Mouse (Mus musculus) limb, embryonic 14.5 days (tissue): ENCODE measurements around the gene Pomp. TPM values are rescaled to one million over a fixed set of nuclear protein-coding genes. Genes with fewer than 3 reads are reported as not detected.
A peak's percentile ranks its signal among the peaks of the same experiment; 100 is the strongest.

Experiments
- ATAC-seq: fragments of 200-750 bp; cut with Nextera tagmentation; 2 replicates; pipeline ENCODE4 v1.8.0; 2017; ENCODE audit warnings: low read depth, moderate number of reproducible peaks, moderate TSS enrichment; ENCODE audit not compliant: low FRiP score
- DNase-seq: peaks from one replicate; pipeline ENCODE4 v3.0.0-alpha.2; 2015; ENCODE audit warnings: low spot score
- H3K27ac ChIP-seq: fragments of 300-500 bp; sonication (generic); replicated peaks from 2 replicates; pipeline ENCODE4 v1.5.1; 2014; ENCODE audit warnings: low read depth, mild to moderate bottlenecking, low read length, moderate library complexity, mixed read lengths
- H3K27me3 ChIP-seq: fragments of 300-500 bp; sonication (generic); 2 replicates; pipeline ENCODE4 v1.6.1; 2014; ENCODE audit warnings: low read length, mixed read lengths; ENCODE audit not compliant: control insufficient read depth, insufficient read depth
- H3K36me3 ChIP-seq: fragments of 300-500 bp; sonication (generic); 2 replicates; pipeline ENCODE4 v1.6.1; 2014; ENCODE audit warnings: mild to moderate bottlenecking, low read length, moderate library complexity, mixed read lengths; ENCODE audit not compliant: control insufficient read depth, insufficient read depth
- H3K4me1 ChIP-seq: fragments of 300-500 bp; sonication (generic); 2 replicates; pipeline ENCODE4 v1.6.1; 2014; ENCODE audit warnings: antibody characterized with exemption, low read length, mixed read lengths; ENCODE audit not compliant: control insufficient read depth, insufficient read depth
- H3K4me2 ChIP-seq: fragments of 300-500 bp; sonication (generic); replicated peaks from 2 replicates; pipeline ENCODE4 v1.6.1; 2014; ENCODE audit warnings: low read depth, mild to moderate bottlenecking, low read length, moderate library complexity; ENCODE audit not compliant: severe bottlenecking
- H3K4me3 ChIP-seq: fragments of 300-500 bp; sonication (generic); replicated peaks from 2 replicates; pipeline ENCODE4 v1.5.1; 2014; ENCODE audit warnings: low read length
- H3K9ac ChIP-seq: fragments of 300-500 bp; sonication (generic); 2 replicates; pipeline ENCODE4 v1.6.1; 2014; ENCODE audit warnings: mild to moderate bottlenecking, low read depth, low read length, moderate library complexity; ENCODE audit not compliant: severe bottlenecking
- H3K9me3 ChIP-seq: fragments of 300-500 bp; sonication (generic); 2 replicates; pipeline ENCODE4 v1.6.1; 2016; ENCODE audit warnings: low read length; ENCODE audit not compliant: control insufficient read depth
- POLR2A ChIP-seq: fragments of 200-500 bp; IDR thresholded peaks from 2 replicates; pipeline ENCODE4 v1.8.0; 2012; ENCODE audit warnings: inconsistent platforms, mild to moderate bottlenecking, moderate library complexity, borderline replicate concordance; ENCODE audit not compliant: insufficient read depth, insufficient read length; ENCODE audit errors: extremely low read depth
- WGBS: fragments of 180-500 bp; shearing (Covaris S2); extraction: QIAGEN DNeasy Blood & Tissue Kit; methylation state at CpG from one replicate; pipeline ENCODE4 v1.1.7; 2014; 5-methylcytosine and 5-hydroxymethylcytosine counted together
- polyA plus RNA-seq, 2 experiments: library from polyadenylated mRNA; depleted of rRNA in 1 of 2; stranded (reverse) in 1 of 2; unstranded in 1 of 2; fragments of >200 nt; fragmentation: Nextera tagmentation in 1 of 2; extraction: Ambion mirVana in 1 of 2; gene quantifications; 2 replicates each; pipeline versions ENCODE4 v1.2.1 to v1.2.3; 2012 to 2014

The Pomp gene
- polyA plus RNA-seq, 2 experiments = 270 to 484 TPM

DNA sequence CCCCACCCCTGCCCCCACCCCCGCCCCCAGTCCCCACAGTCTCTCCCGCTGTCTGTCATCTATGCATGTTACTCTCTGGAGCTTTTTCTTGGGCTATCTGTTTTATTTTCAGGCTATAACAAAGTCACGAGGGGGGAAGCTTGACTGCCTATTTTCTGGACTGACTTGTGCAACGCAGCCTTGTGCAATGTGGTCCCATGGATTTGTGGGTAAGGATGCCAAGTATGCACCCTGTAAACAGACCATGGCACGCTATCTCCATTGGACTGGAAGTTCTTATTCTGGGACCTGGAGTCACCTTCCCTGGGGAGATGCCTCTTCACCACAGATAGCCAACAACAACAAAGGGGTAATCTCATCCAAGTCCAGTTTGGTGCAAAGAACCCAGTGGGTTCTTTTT lies 51.5 kb downstream of the Pomp start:
- ATAC-seq (no peak), DNase-seq (no peak)
- no peak overlapping the region for H3K4me3 ChIP-seq
- H3K27ac ChIP-seq = no peak overlapping the region
- no peaks in the 10 kb centered on the region for H3K27me3 ChIP-seq
- 0 out of 2 replicates have a peak, but pooled peaks cover 4% of the 10 kb centered on the region for H3K4me1 ChIP-seq
- no peaks in the 10 kb centered on the region for H3K9me3 ChIP-seq
- no peaks in the 10 kb centered on the region for H3K36me3 ChIP-seq
- H3K4me2 ChIP-seq = no peak overlapping the region
- H3K9ac ChIP-seq = no peak overlapping the region
- no peak for TF ChIP-seq POLR2A
- 84% methylated on average over 4 of the region's 5 CpGs for WGBS

DNA sequence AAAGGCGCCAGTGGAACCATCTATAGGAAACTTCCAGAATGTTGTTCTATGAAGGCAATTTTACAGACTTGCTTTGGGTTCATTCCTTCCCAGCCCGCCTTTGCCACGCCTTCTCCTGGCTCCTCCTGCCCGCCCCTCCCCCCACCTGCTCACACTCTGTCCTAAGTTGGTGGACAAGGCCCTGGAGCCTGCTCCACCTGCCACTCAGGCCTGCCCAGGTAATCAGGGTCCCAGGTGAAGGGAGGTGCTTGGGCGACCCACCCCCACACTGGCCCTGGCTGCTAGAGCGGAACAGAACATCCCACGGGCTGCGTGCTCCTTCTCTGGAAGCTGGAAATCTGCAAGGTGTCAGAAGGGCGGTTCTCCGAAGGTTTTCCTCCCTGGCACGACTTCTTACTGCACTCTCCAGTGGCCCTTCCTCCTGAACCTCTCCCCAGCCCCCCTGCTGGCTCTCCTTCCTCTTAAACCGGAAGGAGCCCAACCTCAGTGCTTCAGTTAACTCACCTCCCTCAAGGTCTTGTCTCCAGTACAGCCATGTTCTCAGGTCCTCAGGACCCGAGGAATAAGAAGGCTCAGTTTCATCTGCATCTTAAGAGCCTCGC lies 53.1 kb downstream of the Pomp start:
- H3K36me3 ChIP-seq = no peaks in the 10 kb centered on the region
- TF ChIP-seq POLR2A = no peak
- H3K4me3 ChIP-seq = no peak overlapping the region
- DNase-seq = no peak
- H3K4me2 ChIP-seq = 0 out of 2 replicates have a peak overlapping the region, but pooled peaks have one; percentile 16
- no peaks in the 10 kb centered on the region for H3K9me3 ChIP-seq
- ATAC-seq = no peak
- WGBS = 27% methylated on average over 14 of the region's 14 CpGs
- no peak overlapping the region for H3K9ac ChIP-seq
- 0 out of 2 replicates have a peak, but pooled peaks cover 4% of the 10 kb centered on the region for H3K4me1 ChIP-seq
- H3K27me3 ChIP-seq = no peaks in the 10 kb centered on the region
- no peak overlapping the region for H3K27ac ChIP-seq

DNA sequence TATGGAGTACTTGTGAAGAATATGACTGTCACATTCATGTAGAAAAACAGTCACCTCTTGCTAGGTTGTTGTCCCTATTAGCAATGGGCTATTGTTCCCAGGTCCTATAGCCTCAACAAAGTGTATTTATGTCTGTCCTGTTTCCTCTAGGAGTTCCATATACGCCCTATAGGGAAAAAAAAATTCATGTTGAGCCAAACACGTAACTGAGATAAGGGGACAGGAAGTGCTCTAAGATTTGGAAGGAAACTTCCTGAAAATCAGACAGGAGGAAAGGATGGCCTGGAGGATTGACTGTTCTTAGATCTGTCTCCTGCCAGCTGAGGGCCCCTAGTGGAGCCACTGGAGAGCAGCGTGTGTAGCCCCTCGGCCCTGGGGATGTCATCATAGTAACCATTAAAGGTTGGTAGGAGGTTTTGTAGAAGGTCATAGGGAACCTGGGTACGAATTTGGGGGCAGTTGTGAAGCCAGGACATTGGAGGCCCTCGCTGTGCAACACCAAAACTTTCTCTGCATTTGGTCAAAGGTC lies 54.8 kb downstream of the Pomp start:
- Histone ChIP-seq H3K36me3 (no peaks in the 10 kb centered on the region), H3K9ac (no peak overlapping the region), H3K4me3 (no peak overlapping the region), H3K4me2 (no peak overlapping the region), H3K27me3 (no peaks in the 10 kb centered on the region), H3K4me1 (0 out of 2 replicates have a peak, but pooled peaks cover 4% of the 10 kb centered on the region), H3K9me3 (no peaks in the 10 kb centered on the region), H3K27ac (no peak overlapping the region)
- ATAC-seq (no peak), DNase-seq (no peak)
- WGBS = 57% methylated on average over 6 of the region's 6 CpGs
- TF ChIP-seq POLR2A = no peak

GRCm38 (mm10) chr5:147916171-147916570 lies 55.9 kb downstream of the Pomp start:
- no peaks in the 10 kb centered on the region for H3K27me3 ChIP-seq
- DNase-seq (no peak), ATAC-seq (no peak)
- 0 out of 2 replicates have a peak, but pooled peaks cover 4% of the 10 kb centered on the region for H3K4me1 ChIP-seq
- H3K36me3 ChIP-seq = no peaks in the 10 kb centered on the region
- H3K27ac ChIP-seq = no peak overlapping the region
- WGBS = 85% methylated on average over 9 of the region's 9 CpGs
- no peak overlapping the region for H3K4me2 ChIP-seq
- no peak overlapping the region for H3K9ac ChIP-seq
- TF ChIP-seq POLR2A = no peak
- H3K4me3 ChIP-seq = no peak overlapping the region
- H3K9me3 ChIP-seq = no peaks in the 10 kb centered on the region

GRCm38 (mm10) chr5:147918044-147918846 lies 58.0 kb downstream of the Pomp start:
- H3K9me3 ChIP-seq = no peaks in the 10 kb centered on the region
- H3K4me1 ChIP-seq = 0 out of 2 replicates have a peak, but pooled peaks cover 4% of the 10 kb centered on the region
- no peaks in the 10 kb centered on the region for H3K36me3 ChIP-seq
- no peak for TF ChIP-seq POLR2A
- no peak overlapping the region for H3K27ac ChIP-seq
- WGBS = 68% methylated on average over 17 of the region's 17 CpGs
- H3K4me2 ChIP-seq = no peak overlapping the region
- ATAC-seq (no peak), DNase-seq (no peak)
- no peak overlapping the region for H3K4me3 ChIP-seq
- H3K9ac ChIP-seq = no peak overlapping the region
- no peaks in the 10 kb centered on the region for H3K27me3 ChIP-seq
